Mouse (Mus musculus): ENCODE results near the gene Bcl2a1c.
"Not testable (repeated sequence)": the region's sequence is repeated elsewhere in the genome, so short reads cannot be mapped to it uniquely, and the experiment has no call there.

The Bcl2a1c gene

GRCm38 (mm10) chr9:114329855-114330254 lies at the start of gene Bcl2a1c:
TSS of gene Bcl2a1c (plus strand) at chr9:114330135.
- not testable (repeated sequence) for DNase-seq (ENCODE audit: low read depth)

DNA sequence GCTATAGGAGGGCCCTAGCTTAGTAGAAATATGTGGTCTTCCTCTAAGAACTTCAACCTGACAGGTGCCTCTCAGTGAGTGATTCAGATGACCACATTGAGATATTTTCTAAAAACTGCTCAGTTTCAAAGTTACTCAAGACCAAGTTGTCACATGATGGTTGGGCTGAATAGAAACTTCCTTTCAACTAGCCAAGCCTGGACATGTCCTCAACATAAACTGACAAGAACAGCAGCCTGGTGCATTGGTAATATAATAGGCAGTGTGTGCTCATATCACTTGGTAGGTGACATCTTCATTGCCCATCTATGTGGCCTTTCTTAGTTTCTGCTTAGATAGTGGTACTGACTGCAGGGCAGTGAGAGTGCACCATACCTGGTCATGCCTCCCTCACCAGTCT lies 24.0 kb upstream of the Bcl2a1c start:
- not testable (repeated sequence) for DNase-seq (ENCODE audit: low read depth)

- DNase-seq (ENCODE audit: low read depth) = not testable (repeated sequence)
Measured at GRCm38 (mm10) chr9:114311752-114312151, 18.2 kb upstream of the Bcl2a1c start.

- DNase-seq (ENCODE audit: low read depth) = peak; percentile 71
Measured at GRCm38 (mm10) chr9:114318021-114318420, 11.9 kb upstream of the Bcl2a1c start.

- no peak for DNase-seq (ENCODE audit: low read depth)
Measured at GRCm38 (mm10) chr9:114326011-114326748, 3.8 kb upstream of the Bcl2a1c start.

- DNase-seq (ENCODE audit: low read depth) = not testable (repeated sequence)
Measured at GRCm38 (mm10) chr9:114328332-114328731, 1.6 kb upstream of the Bcl2a1c start.

DNA sequence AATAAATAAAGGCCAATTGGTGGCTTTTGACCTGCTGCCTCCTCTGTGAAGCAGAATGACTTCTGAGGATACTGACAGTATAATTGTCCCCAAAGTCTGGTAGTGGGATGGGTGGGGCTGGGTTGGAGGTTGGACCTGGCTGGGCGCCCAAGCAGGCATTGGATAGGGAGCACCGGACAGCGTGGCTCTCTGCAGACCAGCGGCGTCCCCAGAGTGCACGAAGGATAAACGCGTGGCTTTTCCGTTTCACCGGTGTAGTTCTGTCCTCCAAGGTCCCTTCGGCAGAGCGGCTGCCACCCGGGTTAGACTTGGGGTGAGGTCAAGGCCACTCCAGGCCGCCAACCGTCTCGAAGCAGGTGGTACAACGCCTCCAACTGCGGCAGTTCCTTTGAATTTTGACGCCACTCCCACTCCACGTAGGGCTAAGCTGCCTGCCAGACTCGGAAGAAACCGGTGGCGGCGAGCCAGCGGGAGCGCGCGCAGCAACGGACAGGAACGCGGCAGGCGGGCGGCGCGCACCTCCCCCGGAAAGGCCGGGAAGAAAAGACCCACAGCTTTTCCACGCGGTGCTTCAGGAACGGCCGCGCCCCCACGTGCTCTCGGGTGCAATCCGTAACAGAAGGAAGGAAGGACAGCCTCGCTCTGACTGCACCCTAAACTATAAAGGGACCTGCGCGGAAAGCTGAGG lies 38.0 kb downstream of the Bcl2a1c start:
- peak; percentile 85 for DNase-seq (ENCODE audit: low read depth)

DNA sequence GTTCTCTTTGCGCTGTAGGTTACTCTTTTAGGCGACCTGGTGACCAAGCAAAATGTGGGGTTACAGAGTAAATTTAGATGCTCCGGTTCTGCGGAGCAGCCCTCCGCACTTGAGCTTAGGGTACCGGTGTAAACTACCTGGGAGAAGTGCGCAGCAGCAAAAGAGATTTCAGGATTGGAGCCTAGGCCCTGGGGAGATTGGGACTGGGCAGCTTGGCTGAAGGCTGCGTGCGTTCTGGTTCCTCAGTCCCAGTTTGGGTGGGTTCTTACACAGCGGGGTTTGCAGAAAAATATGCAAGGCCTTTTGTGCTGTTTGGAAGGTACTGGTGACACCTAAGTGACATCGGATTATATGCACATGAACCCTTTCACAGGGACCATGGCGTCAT lies 38.5 kb downstream of the Bcl2a1c start:
- no peak for DNase-seq (ENCODE audit: low read depth)

- not testable (repeated sequence) for DNase-seq (ENCODE audit: low read depth)
Measured at GRCm38 (mm10) chr9:114369389-114369788, 39.5 kb downstream of the Bcl2a1c start.

DNA sequence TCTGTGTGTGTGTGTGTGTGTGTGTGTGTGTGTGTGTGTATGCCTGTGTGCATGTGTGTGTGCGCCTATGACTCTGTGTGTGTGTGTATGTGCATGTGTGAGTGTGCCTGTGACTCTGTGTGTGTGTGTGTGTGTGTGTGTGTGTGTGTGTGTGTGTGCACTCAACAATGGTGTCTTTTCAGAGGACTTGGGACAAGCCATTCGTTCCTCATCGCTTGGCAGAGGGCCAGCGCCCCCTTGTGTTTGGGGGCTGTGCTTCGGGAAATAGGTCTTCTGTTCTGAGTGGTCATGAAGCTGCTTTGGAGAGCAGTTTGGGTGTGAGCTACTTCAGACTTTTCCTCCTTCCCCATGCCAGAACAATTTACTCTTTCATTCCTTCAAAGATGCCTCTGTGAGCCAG lies 41.8 kb downstream of the Bcl2a1c start:
- not testable (repeated sequence) for DNase-seq (ENCODE audit: low read depth)

GRCm38 (mm10) chr9:114375276-114375962 lies 45.5 kb downstream of the Bcl2a1c start:
- no peak for DNase-seq (ENCODE audit: low read depth)

GRCm38 (mm10) chr9:114377168-114377567 lies 47.2 kb downstream of the Bcl2a1c start:
- DNase-seq (ENCODE audit: low read depth) = no peak

DNA sequence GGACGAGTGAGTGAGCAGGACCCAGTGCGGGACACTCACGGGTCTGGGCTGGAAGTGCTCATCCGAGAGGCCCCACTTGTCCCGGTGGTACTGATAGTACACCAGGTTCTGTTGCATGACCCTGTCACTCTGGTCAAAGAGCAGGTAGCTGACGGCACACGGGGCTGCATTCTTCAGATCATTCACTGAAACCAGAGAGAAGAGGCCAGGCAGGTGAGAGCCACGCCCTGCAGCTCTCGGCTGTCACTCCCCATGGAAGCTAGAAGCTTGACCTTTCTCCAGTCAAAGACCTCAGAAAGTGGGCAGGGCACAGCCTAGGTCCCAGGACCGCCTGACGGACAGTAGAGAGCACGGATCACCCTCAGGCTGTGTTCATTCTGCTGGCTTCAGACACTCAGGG lies 49.9 kb downstream of the Bcl2a1c start:
- no peak for DNase-seq (ENCODE audit: low read depth)
